Mouse (Mus musculus) testis, adult 2 months (tissue): ENCODE data around the gene Gm11564. TPM values are rescaled to one million over a fixed set of nuclear protein-coding genes. Genes with fewer than 3 reads are reported as not detected.
"Not testable (repeated sequence)": the region's sequence is repeated elsewhere in the genome, so short reads cannot be mapped to it uniquely, and the experiment has no call there.

ENCODE experiments used
- H3K27ac ChIP-seq: fragments of 200-500 bp; 2 replicates; pipeline ENCODE4 v1.5.1; 2012; ENCODE audit warnings: low read depth, low read length; ENCODE audit not compliant: control insufficient read depth, insufficient read depth
- H3K27me3 ChIP-seq: fragments of 200-500 bp; 2 replicates; pipeline ENCODE4 v1.6.1; 2012; ENCODE audit warnings: mild to moderate bottlenecking, low read length, moderate library complexity; ENCODE audit not compliant: control insufficient read depth, insufficient read depth
- H3K36me3 ChIP-seq: fragments of 200-500 bp; 2 replicates; pipeline ENCODE4 v1.6.1; 2012; ENCODE audit warnings: mild to moderate bottlenecking, low read length; ENCODE audit not compliant: control insufficient read depth, insufficient read depth
- H3K4me1 ChIP-seq: fragments of 200-500 bp; 2 replicates; pipeline ENCODE4 v1.6.1; 2012; ENCODE audit warnings: low read length; ENCODE audit not compliant: control insufficient read depth, insufficient read depth
- H3K4me3 ChIP-seq: fragments of 200-500 bp; 2 replicates; pipeline ENCODE4 v1.5.1; 2012; ENCODE audit warnings: low read depth, mild to moderate bottlenecking, low read length, moderate library complexity, mixed read lengths; ENCODE audit not compliant: control insufficient read depth
- CTCF ChIP-seq: fragments of 200-500 bp; IDR thresholded peaks from 2 replicates; pipeline ENCODE4 v1.5.1; 2012; ENCODE audit warnings: low read depth, mild to moderate bottlenecking, inconsistent platforms, low read length, moderate library complexity; ENCODE audit not compliant: control insufficient read depth, insufficient read depth, insufficient replicate concordance
- POLR2A ChIP-seq: fragments of 200-500 bp; IDR thresholded peaks from 2 replicates; pipeline ENCODE4 v1.6.1; 2012; ENCODE audit warnings: low read depth, mild to moderate bottlenecking, inconsistent platforms, low read length, moderate library complexity; ENCODE audit not compliant: control insufficient read depth
- polyA plus RNA-seq: library from polyadenylated mRNA; depleted of rRNA; stranded (reverse); fragments of >200 nt; gene quantifications from 2 replicates; pipeline ENCODE4 v1.2.3, GENCODE M21; 2012; rRNA removed

The Gm11564 gene
- 0.22 and 0.34 TPM in 2 replicates for polyA plus RNA-seq

GRCm38 (mm10) chr11:99815566-99815965 is at the start of gene Gm11564:
Gene Gm11564, minus strand, starts transcription at chr11:99815666.
- not testable (repeated sequence) for H3K36me3 ChIP-seq, H3K27ac ChIP-seq, H3K27me3 ChIP-seq, H3K4me1 ChIP-seq, H3K4me3 ChIP-seq

DNA sequence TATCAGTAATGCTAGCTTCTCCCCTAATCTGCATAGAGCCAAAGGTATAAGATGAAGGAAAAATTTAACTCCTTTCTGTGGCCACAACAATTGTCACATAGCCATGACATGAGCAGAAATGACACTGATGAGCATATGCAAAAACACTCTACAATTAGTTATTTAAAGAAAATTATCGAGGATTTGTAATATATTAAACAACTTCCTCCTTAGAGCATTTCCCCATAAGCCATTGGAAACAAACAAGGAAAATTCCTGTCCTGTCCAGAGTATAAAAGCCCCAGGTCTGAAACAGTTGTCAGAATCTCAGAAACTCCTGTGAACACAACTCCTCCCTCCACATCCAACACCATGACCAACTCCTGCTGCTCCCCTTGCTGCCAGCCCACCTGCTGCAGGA is 48.7 kb upstream of the Gm11564 start, which contains the start of gene Gm11559:
Gene Gm11559, plus strand, starts transcription at position 301 of the 400 bp plus-strand sequence.
- not testable (repeated sequence) for H3K27ac ChIP-seq, H3K36me3 ChIP-seq, H3K4me3 ChIP-seq, H3K27me3 ChIP-seq, H3K4me1 ChIP-seq

DNA sequence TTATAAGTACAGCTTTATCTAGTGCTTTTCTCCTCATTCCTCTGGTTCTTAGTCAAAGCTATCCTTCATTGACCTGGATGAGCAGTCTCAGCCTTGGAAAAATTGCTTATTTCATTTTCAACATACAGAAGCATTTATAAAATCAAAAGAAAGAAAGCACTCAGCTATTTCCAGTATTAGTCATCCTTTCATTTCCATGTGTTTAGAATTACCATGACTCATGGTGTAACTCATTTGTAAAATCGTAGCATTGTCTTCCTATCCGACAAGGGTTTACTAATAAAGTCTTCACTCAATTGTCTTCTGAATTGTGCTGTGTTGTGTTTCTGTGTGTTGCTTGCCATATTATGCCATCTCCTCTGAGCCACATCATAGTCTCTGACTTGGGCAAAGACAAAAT is 43.3 kb upstream of the Gm11564 start:
- Histone ChIP-seq H3K36me3 (no peaks in the 10 kb centered on the region), H3K27ac (no peak overlapping the region), H3K4me1 (no peaks in the 10 kb centered on the region), H3K27me3 (no peaks in the 10 kb centered on the region), H3K4me3 (no peak overlapping the region)
- no peak for TF ChIP-seq CTCF
- no peak for TF ChIP-seq POLR2A

- Histone ChIP-seq H3K36me3 (no peaks in the 10 kb centered on the region), H3K27ac (no peak within 1 kb of the TSS), H3K4me3 (no peak within 1 kb of the TSS), H3K4me1 (no peaks in the 10 kb centered on the region), H3K27me3 (no peaks in the 10 kb centered on the region)
- TF ChIP-seq CTCF (no peak), POLR2A (no peak)
Measured at GRCm38 (mm10) chr11:99857617-99858016, 42.2 kb upstream of the Gm11564 start, which contains the start of gene Gm11568. Gene Gm11568, plus strand, starts transcription at chr11:99857917.

DNA sequence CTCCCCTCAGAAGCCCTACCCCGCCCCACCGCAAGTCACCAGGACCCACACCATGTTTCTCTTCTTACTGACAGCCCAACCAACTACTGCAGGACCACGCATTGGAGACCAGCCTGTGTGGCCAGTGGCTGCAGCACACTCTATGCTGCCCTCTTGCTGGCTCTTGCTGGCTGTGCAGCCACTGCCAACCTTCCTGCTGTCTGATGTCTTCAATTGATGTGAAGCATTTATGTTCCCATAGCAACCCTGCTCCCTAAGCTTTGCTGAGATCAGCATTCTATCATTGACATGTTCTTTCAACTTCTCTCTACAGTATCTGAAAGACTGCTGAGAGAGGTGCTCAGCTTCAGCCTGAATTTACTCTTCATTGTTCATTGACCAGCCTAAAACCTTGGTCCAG is 38.7 kb upstream of the Gm11564 start:
- no peak overlapping the region for H3K27ac ChIP-seq
- no peaks in the 10 kb centered on the region for H3K4me1 ChIP-seq
- peak; percentile 46; the same call in 1 of the 2 replicates for TF ChIP-seq CTCF
- no peak for TF ChIP-seq POLR2A
- H3K36me3 ChIP-seq, result no peaks in the 10 kb centered on the region
- H3K4me3 ChIP-seq, result no peak overlapping the region
- no peaks in the 10 kb centered on the region for H3K27me3 ChIP-seq

GRCm38 (mm10) chr11:99851508-99851907 is 36.0 kb upstream of the Gm11564 start, which contains the start of gene Krtap4-16:
Gene Krtap4-16, minus strand, starts transcription at chr11:99851608.
- Histone ChIP-seq H3K36me3 (no peaks in the 10 kb centered on the region), H3K4me1 (no peaks in the 10 kb centered on the region), H3K4me3 (no peak within 1 kb of the TSS), H3K27me3 (no peaks in the 10 kb centered on the region), H3K27ac (no peak within 1 kb of the TSS)
- no peak for TF ChIP-seq POLR2A
- no peak for TF ChIP-seq CTCF

- H3K27me3 ChIP-seq, result no peaks in the 10 kb centered on the region
- no peak overlapping the region for H3K4me3 ChIP-seq
- no peaks in the 10 kb centered on the region for H3K36me3 ChIP-seq
- no peaks in the 10 kb centered on the region for H3K4me1 ChIP-seq
- TF ChIP-seq CTCF (no peak), POLR2A (no peak)
- no peak overlapping the region for H3K27ac ChIP-seq
Measured at GRCm38 (mm10) chr11:99846746-99847145, 31.3 kb upstream of the Gm11564 start.

GRCm38 (mm10) chr11:99842185-99842584 is 26.7 kb upstream of the Gm11564 start:
- H3K27ac ChIP-seq, result no peak overlapping the region
- TF ChIP-seq CTCF (no peak), POLR2A (no peak)
- no peaks in the 10 kb centered on the region; the same call in none of the 2 replicates for H3K4me1 ChIP-seq
- no peaks in the 10 kb centered on the region for H3K36me3 ChIP-seq
- no peak overlapping the region for H3K4me3 ChIP-seq
- no peaks in the 10 kb centered on the region for H3K27me3 ChIP-seq
